Mouse (Mus musculus) liver, postnatal 0 days (tissue): Measurements from ENCODE around the gene Flg.

Experiments used
- CTCF ChIP-seq: sonication (generic); IDR thresholded peaks from 2 replicates; pipeline ENCODE4 v1.5.1; 2016; ENCODE audit warnings: antibody characterized with exemption, low read depth
- EP300 ChIP-seq: IDR thresholded peaks from 2 replicates; pipeline ENCODE4 v1.6.1; 2016; ENCODE audit warnings: antibody characterized with exemption, low read depth, mild to moderate bottlenecking

DNA sequence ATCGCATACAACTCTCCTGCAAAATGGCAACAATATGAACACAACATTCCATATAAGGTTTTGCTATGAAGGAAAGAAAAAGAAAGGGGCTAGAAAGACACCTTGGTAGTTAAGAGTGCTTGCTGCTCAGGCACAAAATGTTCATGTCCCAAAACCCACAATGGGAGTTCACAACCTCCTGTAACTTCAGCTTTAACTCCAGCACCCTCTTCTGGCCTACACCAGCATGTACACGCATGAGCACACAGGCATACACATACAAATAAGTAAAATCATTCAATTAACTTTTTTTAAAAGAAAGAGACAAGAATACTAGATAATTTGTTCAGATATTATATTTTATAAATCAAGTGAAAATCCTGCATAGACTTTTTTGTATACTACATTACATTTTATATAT is 32.8 kb downstream of the Flg start:
- TF ChIP-seq CTCF = 0 out of 2 replicates have a peak, but pooled peaks have one; percentile 6
- no peak for TF ChIP-seq EP300
